Comparison of ENCODE assay signal across 17 mouse cellular contexts in genomic region chr2:130780615-130781303, GRCm38 (mm10).
DNase-seq lines count a peak whose midpoint lies in the region; ATAC-seq and TF ChIP-seq lines count a peak whose summit lies in the region.
"Had no signal": no experiment of that assay in that cellular context is flagged by ENCODE, and none has a peak within 500 bp of the region (broad histone marks: within the 10 kb centered on the region; RNA-seq: fewer than 3 reads in every experiment).

No protein-coding gene starts in this region.

- no peak for TF ChIP-seq CTCF in intestine, postnatal 0 days (IDR thresholded peaks at IDR 0.05; ENCODE audit: low read depth)

- H3K4me3 ChIP-seq in intestine, postnatal 0 days (ENCODE audit: low read depth, low read length), result no peak overlapping the region
- no peak overlapping the region for H3K4me3 ChIP-seq in intestine, embryonic 15.5 days (replicated peaks)
- H3K4me3 ChIP-seq in midbrain, embryonic 11.5 days (ENCODE audit: low read depth, low read length), result no peak overlapping the region
- no peak overlapping the region for H3K4me3 ChIP-seq in midbrain, embryonic 16.5 days (ENCODE audit: low read depth, low read length)
- H3K4me3 ChIP-seq in myocyte, result no peak overlapping the region
- H3K4me3 ChIP-seq: forebrain, embryonic 15.5 days; hindbrain, embryonic 12.5 days; hindbrain, embryonic 15.5 days had no signal

- no peaks in the 10 kb centered on the region for H3K79me2 ChIP-seq in myocyte (ENCODE audit: control insufficient read depth, insufficient read depth)

- no peak for TF ChIP-seq POLR2A in myocyte (IDR thresholded peaks at IDR 0.05; ENCODE audit: insufficient read length, low read depth)

- DNase-seq in midbrain, embryonic 11.5 days (ENCODE audit: low spot score, missing footprints), result peak; percentile 69
- DNase-seq in kidney, adult 11 months, result no peak
- DNase-seq: adrenal gland, postnatal 10 days; adrenal gland, postnatal 36 days; cerebellum, adult 18-20 months; cerebellum, adult 9-10 months; cerebellum, postnatal 14 days; gastrocnemius, postnatal 25 days had no signal

- 0 out of 2 replicates have a peak, but pooled peaks have one; percentile 49 for ATAC-seq in intestine, postnatal 0 days
- ATAC-seq in intestine, embryonic 15.5 days, result no peak
- ATAC-seq in midbrain, embryonic 11.5 days (ENCODE audit: low FRiP score), result no peak
- no peak for ATAC-seq in midbrain, embryonic 16.5 days
- ATAC-seq: CD4-positive, CD25-positive, alpha-beta regulatory T cell, adult 4 months; forebrain, embryonic 15.5 days had no signal

- peaks cover 42% of the 10 kb centered on the region for H3K36me3 ChIP-seq in intestine, postnatal 0 days (ENCODE audit: control insufficient read depth, insufficient read depth)
- peaks cover 8% of the 10 kb centered on the region for H3K36me3 ChIP-seq in intestine, embryonic 15.5 days
- H3K36me3 ChIP-seq in midbrain, embryonic 11.5 days (ENCODE audit: control insufficient read depth, insufficient read depth, low read length), result peaks cover 5% of the 10 kb centered on the region; the same call in 1 of the 2 replicates
- H3K36me3 ChIP-seq in midbrain, embryonic 16.5 days (ENCODE audit: control insufficient read depth, insufficient read depth, low read length), result peaks cover 62% of the 10 kb centered on the region
- H3K36me3 ChIP-seq in myocyte (ENCODE audit: control insufficient read depth, insufficient read depth), result peaks cover 7% of the 10 kb centered on the region

- H3K4me1 ChIP-seq in intestine, postnatal 0 days (replicated peaks; ENCODE audit: control insufficient read depth, insufficient read depth, low read length), result no peaks in the 10 kb centered on the region
- H3K4me1 ChIP-seq in intestine, embryonic 15.5 days (replicated peaks), result no peaks in the 10 kb centered on the region
- H3K4me1 ChIP-seq in midbrain, embryonic 11.5 days (ENCODE audit: control insufficient read depth, insufficient read depth, low read length), result no peaks in the 10 kb centered on the region
- H3K4me1 ChIP-seq in midbrain, embryonic 16.5 days (ENCODE audit: control insufficient read depth, insufficient read depth, low read length), result no peaks in the 10 kb centered on the region
- H3K4me1 ChIP-seq: forebrain, embryonic 15.5 days; hindbrain, embryonic 12.5 days; hindbrain, embryonic 15.5 days had no signal

- H3K9me3 ChIP-seq in intestine, postnatal 0 days (ENCODE audit: control insufficient read depth), result no peaks in the 10 kb centered on the region
- H3K9me3 ChIP-seq in intestine, embryonic 15.5 days, result no peaks in the 10 kb centered on the region
- H3K9me3 ChIP-seq in midbrain, embryonic 11.5 days (ENCODE audit: control insufficient read depth, low read length), result no peaks in the 10 kb centered on the region
- H3K9me3 ChIP-seq in midbrain, embryonic 16.5 days (replicated peaks; ENCODE audit: control insufficient read depth, low read length, poor library complexity, severe bottlenecking), result no peaks in the 10 kb centered on the region
- H3K9me3 ChIP-seq: forebrain, embryonic 15.5 days; hindbrain, embryonic 12.5 days; hindbrain, embryonic 15.5 days had no signal

- no peak overlapping the region for H3K4me2 ChIP-seq in intestine, postnatal 0 days (replicated peaks; ENCODE audit: low read depth)
- H3K4me2 ChIP-seq in intestine, embryonic 15.5 days (replicated peaks), result no peak overlapping the region
- no peak overlapping the region for H3K4me2 ChIP-seq in midbrain, embryonic 11.5 days
- H3K4me2 ChIP-seq in midbrain, embryonic 16.5 days (ENCODE audit: low read length), result no peak overlapping the region
- H3K4me2 ChIP-seq in myocyte (ENCODE audit: low read depth), result no peak overlapping the region
- H3K4me2 ChIP-seq: forebrain, embryonic 15.5 days; heart, embryonic 11.5 days; hindbrain, embryonic 12.5 days; hindbrain, embryonic 15.5 days had no signal

- peak overlapping the region; percentile 11; the same call in 1 of the 2 replicates for H3K27ac ChIP-seq in intestine, postnatal 0 days (ENCODE audit: low read depth, low read length)
- no peak overlapping the region for H3K27ac ChIP-seq in intestine, embryonic 15.5 days
- H3K27ac ChIP-seq in midbrain, embryonic 11.5 days (ENCODE audit: low read depth, low read length), result no peak overlapping the region
- H3K27ac ChIP-seq in midbrain, embryonic 16.5 days (ENCODE audit: low read length), result no peak overlapping the region
- H3K27ac ChIP-seq: forebrain, embryonic 15.5 days; hindbrain, embryonic 12.5 days; hindbrain, embryonic 15.5 days had no signal

- whole genome bisulfite sequencing in intestine, postnatal 0 days, result 57% methylated on average over 2 of the region's 2 CpGs
- 41% methylated on average over 2 of the region's 2 CpGs for WGBS in intestine, embryonic 15.5 days
- 68% methylated on average over 2 of the region's 2 CpGs for WGBS in midbrain, embryonic 11.5 days
- 68% methylated on average over 2 of the region's 2 CpGs for WGBS in midbrain, embryonic 16.5 days

- no peak overlapping the region for H3K9ac ChIP-seq in intestine, postnatal 0 days (ENCODE audit: low read depth, low read length)
- H3K9ac ChIP-seq in intestine, embryonic 15.5 days, result no peak overlapping the region
- no peak overlapping the region for H3K9ac ChIP-seq in midbrain, embryonic 11.5 days (ENCODE audit: low read length)
- no peak overlapping the region for H3K9ac ChIP-seq in midbrain, embryonic 16.5 days (ENCODE audit: low read depth, low read length)
- H3K9ac ChIP-seq: forebrain, embryonic 15.5 days; hindbrain, embryonic 12.5 days; hindbrain, embryonic 15.5 days had no signal

- H3ac ChIP-seq in myocyte (ENCODE audit: control insufficient read depth, insufficient read length), result no peak overlapping the region

- H3K27me3 ChIP-seq in intestine, postnatal 0 days (replicated peaks; ENCODE audit: control insufficient read depth, insufficient read depth, low read length), result no peaks in the 10 kb centered on the region
- H3K27me3 ChIP-seq in intestine, embryonic 15.5 days (replicated peaks), result no peaks in the 10 kb centered on the region
- no peaks in the 10 kb centered on the region for H3K27me3 ChIP-seq in midbrain, embryonic 11.5 days (ENCODE audit: control insufficient read depth, insufficient read depth, low read length)
- no peaks in the 10 kb centered on the region for H3K27me3 ChIP-seq in midbrain, embryonic 16.5 days (ENCODE audit: control insufficient read depth, insufficient read depth, low read depth, low read length)
- H3K27me3 ChIP-seq in myocyte (ENCODE audit: control insufficient read depth, insufficient read depth, insufficient read length), result no peaks in the 10 kb centered on the region
- H3K27me3 ChIP-seq: forebrain, embryonic 15.5 days; hindbrain, embryonic 12.5 days; hindbrain, embryonic 15.5 days had no signal

TF ChIP-seq in myocyte, 11 proteins besides CTCF, POLR2A, EP300 and RAD21:
- peak in 2 of 3 experiments; percentile 82 to 90 for TF ChIP-seq MYOD1 (IDR thresholded peaks at IDR 0.05; ENCODE audit: control insufficient read depth in 1 of 3, insufficient read length in 2 of 3, low read depth in 2 of 3)
- no peak for TF ChIP-seq CEBPB (IDR thresholded peaks at IDR 0.05; ENCODE audit: insufficient read depth, poor library complexity, severe bottlenecking)
- peak in 2 of 3 experiments; percentile 87 to 92 for TF ChIP-seq MYOG (IDR thresholded peaks at IDR 0.05; ENCODE audit: control insufficient read depth in 1 of 3, insufficient read depth in 1 of 3, insufficient read length in 2 of 3, low read depth in 2 of 3)
- no peak for TF ChIP-seq E2F4 (IDR thresholded peaks at IDR 0.05; ENCODE audit: insufficient read depth)
- no peak for TF ChIP-seq USF1 (IDR thresholded peaks at IDR 0.05; ENCODE audit: low read depth)
- no peak for TF ChIP-seq SRF (IDR thresholded peaks at IDR 0.05; ENCODE audit: control insufficient read depth, insufficient read length, low read depth)
- TF ChIP-seq TCF3 (IDR thresholded peaks at IDR 0.05; ENCODE audit: insufficient read length, low read depth), result peak; percentile 88
- no peak for TF ChIP-seq REST (IDR thresholded peaks at IDR 0.05; ENCODE audit: insufficient read depth, insufficient read length)
- TF ChIP-seq TCF12 (IDR thresholded peaks at IDR 0.05; ENCODE audit: insufficient read depth, poor library complexity, severe bottlenecking), result peak; percentile 57
- TF ChIP-seq MAX (IDR thresholded peaks at IDR 0.05; ENCODE audit: low read depth), result no peak
- TF ChIP-seq POLR2AphosphoS2 (IDR thresholded peaks at IDR 0.05; ENCODE audit: insufficient read length, low read depth), result no peak
